Mouse (Mus musculus): ENCODE data around the gene Snap25. TPM values are rescaled to one million over a fixed set of nuclear protein-coding genes. Genes with fewer than 3 reads are reported as not detected.
A peak's percentile ranks its signal among the peaks of the same experiment; 100 is the strongest.

The Snap25 gene
- total RNA-seq, 2 experiments from 2014 or later = 1,518 to 1,540 TPM

GRCm38 (mm10) chr2:136711746-136712440, 1.4 kb upstream of the Snap25 start:
- DNase-seq (ENCODE audit: low spot score in 2 of 2) = peak; percentile 32 to 45

GRCm38 (mm10) chr2:136712441-136713015, 725 bp upstream of the Snap25 start:
- peak in 1 of 2 experiments; percentile 24 for DNase-seq (ENCODE audit: low spot score in 2 of 2)

GRCm38 (mm10) chr2:136714008-136714411, 757 bp downstream of the Snap25 start:
- peak; percentile 52 to 57 for DNase-seq (ENCODE audit: low spot score in 2 of 2)

GRCm38 (mm10) chr2:136715531-136715930, 2.3 kb downstream of the Snap25 start:
- no peak for DNase-seq (ENCODE audit: low spot score in 2 of 2)

- DNase-seq (ENCODE audit: low spot score in 2 of 2) = no peak
Measured at GRCm38 (mm10) chr2:136716400-136716799, 3.1 kb downstream of the Snap25 start.

- DNase-seq (ENCODE audit: low spot score in 2 of 2) = peak in 1 of 2 experiments; percentile 56
Measured at GRCm38 (mm10) chr2:136720235-136720634, 7.0 kb downstream of the Snap25 start.

- no peak for DNase-seq (ENCODE audit: low spot score in 2 of 2)
Measured at GRCm38 (mm10) chr2:136738260-136738659, 25.0 kb downstream of the Snap25 start.

GRCm38 (mm10) chr2:136742230-136742629, 29.0 kb downstream of the Snap25 start:
- DNase-seq (ENCODE audit: low spot score in 2 of 2) = no peak

GRCm38 (mm10) chr2:136744683-136745326, 31.6 kb downstream of the Snap25 start:
- DNase-seq (ENCODE audit: low spot score in 2 of 2) = no peak

GRCm38 (mm10) chr2:136745327-136745994, 32.2 kb downstream of the Snap25 start:
- no peak for DNase-seq (ENCODE audit: low spot score in 2 of 2)

GRCm38 (mm10) chr2:136753682-136754081, 40.4 kb downstream of the Snap25 start:
- peak; percentile 50 to 52 for DNase-seq (ENCODE audit: low spot score in 2 of 2)

- DNase-seq (ENCODE audit: low spot score in 2 of 2) = no peak
Measured at GRCm38 (mm10) chr2:136758809-136759551, 45.7 kb downstream of the Snap25 start.

GRCm38 (mm10) chr2:136778156-136778555, 64.9 kb downstream of the Snap25 start:
- no peak for DNase-seq (ENCODE audit: low spot score in 2 of 2)

- DNase-seq (ENCODE audit: low spot score in 2 of 2) = no peak
Measured at GRCm38 (mm10) chr2:136778674-136779073, 65.4 kb downstream of the Snap25 start.

GRCm38 (mm10) chr2:136780268-136780667, 67.0 kb downstream of the Snap25 start:
- peak in 1 of 2 experiments; percentile 58 for DNase-seq (ENCODE audit: low spot score in 2 of 2)

- no peak for DNase-seq (ENCODE audit: low spot score in 2 of 2)
Measured at GRCm38 (mm10) chr2:136784310-136784709, 71.1 kb downstream of the Snap25 start.

GRCm38 (mm10) chr2:136788379-136788778, 75.1 kb downstream of the Snap25 start:
- peak in 1 of 2 experiments; percentile 65 for DNase-seq (ENCODE audit: low spot score in 2 of 2)

- no peak for DNase-seq (ENCODE audit: low spot score in 2 of 2)
Measured at GRCm38 (mm10) chr2:136796518-136796917, 83.3 kb downstream of the Snap25 start.

- no peak for DNase-seq (ENCODE audit: low spot score in 2 of 2)
Measured at GRCm38 (mm10) chr2:136798887-136799430, 85.7 kb downstream of the Snap25 start.

- peak in 1 of 2 experiments; percentile 58 for DNase-seq (ENCODE audit: low spot score in 2 of 2)
Measured at GRCm38 (mm10) chr2:136801102-136801501, 87.8 kb downstream of the Snap25 start.

- DNase-seq (ENCODE audit: low spot score in 2 of 2) = no peak
Measured at GRCm38 (mm10) chr2:136802076-136802475, 88.8 kb downstream of the Snap25 start.
